ENCODE assay signal across 9 mouse cellular contexts in genomic region chr2:36210796-36211195, GRCm38 (mm10). TPM values are rescaled to one million over a fixed set of nuclear protein-coding genes. Genes with fewer than 3 reads are reported as not detected.
A peak's percentile ranks its signal among the peaks of the same experiment; 100 is the strongest.
DNase-seq lines count a peak whose midpoint lies in the region; ATAC-seq lines count a peak whose summit lies in the region.
"Had no signal": no experiment of that assay in that cellular context is flagged by ENCODE, and none has a peak within 500 bp of the region (broad histone marks: within the 10 kb centered on the region; RNA-seq: fewer than 3 reads in every experiment).

No protein-coding gene starts in this region.

- no peak for ATAC-seq in forebrain, embryonic 15.5 days (replicated peaks)
- no peak for ATAC-seq in neural tube, embryonic 11.5 days (ENCODE audit: insufficient read depth, low FRiP score, low TSS enrichment)
- no peak for ATAC-seq in CD4-positive, CD25-positive, alpha-beta regulatory T cell, adult 4 months
- no peak for ATAC-seq in frontal cortex, adult (ENCODE audit: low TSS enrichment)

- peaks cover 33% of the 10 kb centered on the region for H3K4me1 ChIP-seq in heart, embryonic 10.5 days
- H3K4me1 ChIP-seq in forebrain, embryonic 15.5 days, result peaks cover 16% of the 10 kb centered on the region
- no peaks in the 10 kb centered on the region; the same call in 1 of the 2 replicates for H3K4me1 ChIP-seq in neural tube, embryonic 11.5 days (ENCODE audit: control insufficient read depth, insufficient read depth, low read length)

- H3K4me2 ChIP-seq in forebrain, embryonic 15.5 days (replicated peaks), result peak overlapping the region; percentile 24; the same call in 1 of the 2 replicates
- H3K4me2 ChIP-seq in neural tube, embryonic 11.5 days (ENCODE audit: low read depth), result peak overlapping the region; percentile 20

- H3K27me3 ChIP-seq in heart, embryonic 10.5 days (ENCODE audit: insufficient read depth, poor library complexity, severe bottlenecking), result peaks cover 57% of the 10 kb centered on the region
- peaks cover 28% of the 10 kb centered on the region for H3K27me3 ChIP-seq in forebrain, embryonic 15.5 days
- H3K27me3 ChIP-seq in neural tube, embryonic 11.5 days (ENCODE audit: control insufficient read depth, insufficient read depth, low read length), result peaks cover 19% of the 10 kb centered on the region
- H3K27me3 ChIP-seq: CH12.LX had no signal

- H3K9me3 ChIP-seq in heart, embryonic 10.5 days, result no peaks in the 10 kb centered on the region
- H3K9me3 ChIP-seq in forebrain, embryonic 15.5 days, result no peaks in the 10 kb centered on the region
- no peaks in the 10 kb centered on the region for H3K9me3 ChIP-seq in neural tube, embryonic 11.5 days (ENCODE audit: control insufficient read depth, low read length)

- no peak for DNase-seq in heart, embryonic 10.5 days (ENCODE audit: low spot score)
- no peak for DNase-seq in heart, adult 8-10 months (ENCODE audit: low spot score)
- DNase-seq in kidney, postnatal 25 days, result peak; percentile 62 to 79
- no peak for DNase-seq in neural tube, embryonic 11.5 days (ENCODE audit: low spot score)
- DNase-seq in layer of hippocampus, adult 8-10 months (ENCODE audit: low spot score in 2 of 2), result no peak

- H3K36me3 ChIP-seq in heart, embryonic 10.5 days, result no peaks in the 10 kb centered on the region
- no peaks in the 10 kb centered on the region for H3K36me3 ChIP-seq in forebrain, embryonic 15.5 days
- no peaks in the 10 kb centered on the region for H3K36me3 ChIP-seq in neural tube, embryonic 11.5 days (ENCODE audit: control insufficient read depth, insufficient read depth, low read length)

- WGBS in heart, embryonic 10.5 days, result 4% methylated on average over 32 of the region's 34 CpGs
- WGBS in forebrain, embryonic 15.5 days, result 2% methylated on average over 32 of the region's 34 CpGs
- 2% methylated on average over 31 of the region's 34 CpGs for WGBS in neural tube, embryonic 11.5 days

- H3K27ac ChIP-seq in heart, embryonic 10.5 days, result peak overlapping the region; percentile 72
- no peak overlapping the region for H3K27ac ChIP-seq in forebrain, embryonic 15.5 days (replicated peaks)
- no peak overlapping the region for H3K27ac ChIP-seq in neural tube, embryonic 11.5 days (ENCODE audit: low read depth, low read length)

- H3K4me3 ChIP-seq in heart, embryonic 10.5 days, result peak overlapping the region; percentile 45
- H3K4me3 ChIP-seq in forebrain, embryonic 15.5 days, result no peak overlapping the region
- H3K4me3 ChIP-seq in neural tube, embryonic 11.5 days (ENCODE audit: low read depth, low read length), result 0 out of 2 replicates have a peak overlapping the region, but pooled peaks have one; percentile 6

- no peak overlapping the region for H3K9ac ChIP-seq in forebrain, embryonic 15.5 days (replicated peaks)
- H3K9ac ChIP-seq in neural tube, embryonic 11.5 days (ENCODE audit: low read length), result no peak overlapping the region

RNA-seq across cellular contexts. Expression of gene Ptgs1, which starts 19.4 kb away (rescaled TPM):
- 12.2 and 16.4 TPM in 2 replicates for polyA plus RNA-seq in heart, embryonic 10.5 days (2016; fragmentation: Nextera tagmentation; extraction: Ambion mirVana)
- 10 to 100 TPM; 10.9 to 23.6 (median 16.1) TPM for total RNA-seq in heart, adult 8-10 months (2022)
- 2.7 and 3.4 TPM in 2 replicates for polyA plus RNA-seq in forebrain, embryonic 15.5 days (2015; fragmentation: Nextera tagmentation; extraction: Ambion mirVana)
- polyA plus RNA-seq in neural tube, embryonic 11.5 days (2014; fragmentation: Nextera tagmentation; extraction: Ambion mirVana), result 3.9 and 4.5 TPM in 2 replicates
- polyA plus RNA-seq in CD4-positive, CD25-positive, alpha-beta regulatory T cell, adult 4 months (2017; shearing (Covaris generic)), result 1 to 10 TPM; 1.2 to 2.9 TPM
- total RNA-seq in layer of hippocampus, adult 8-10 months (2022), result 10 to 100 TPM; 15.0 to 33.0 (median 25.0) TPM

Comparison
In these comparisons a context has a peak if more than half of its experiments do, and no peak if none do; other contexts are left out.
1. DNase-seq: peak in kidney, postnatal 25 days (2 of 2); none in heart, embryonic 10.5 days (single experiment), heart, adult 8-10 months (single experiment), neural tube, embryonic 11.5 days (single experiment) and layer of hippocampus, adult 8-10 months (0 of 2).